Mouse (Mus musculus) induced T-regulatory cell, adult 2 months (primary cell): Measurements from ENCODE around the gene Gtdc1.

ENCODE experiments used
- DNase-seq: peaks from one replicate; pipeline ENCODE4 v3.0.0-alpha.2; 2012; ENCODE audit warnings: low read depth

Gtdc1 gene

GRCm38 (mm10) chr2:44927482-44927811 is at the start of gene Gtdc1:
Gene Gtdc1 (minus strand): TSS chr2:44927657.
- no peak for DNase-seq

DNA sequence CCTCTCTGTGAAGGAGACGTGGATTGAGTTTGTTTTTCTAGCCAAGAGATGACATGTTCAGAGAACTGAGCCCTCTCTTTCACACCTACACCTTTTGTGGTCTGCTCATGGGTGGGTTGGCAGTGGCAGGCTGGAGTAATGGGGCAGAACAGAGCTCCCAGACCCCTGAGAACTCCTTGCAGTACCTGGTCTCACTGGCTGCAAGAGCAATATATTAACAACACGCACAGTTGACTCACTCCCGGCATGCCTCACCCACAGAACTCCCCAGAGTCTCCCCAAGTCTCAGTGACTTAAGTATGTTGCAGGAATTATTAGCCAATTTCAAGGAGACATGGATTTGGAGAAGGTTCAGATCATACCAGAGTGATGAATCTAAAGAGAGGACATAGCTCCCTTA is 49.6 kb upstream of the Gtdc1 start:
- no peak for DNase-seq

DNA sequence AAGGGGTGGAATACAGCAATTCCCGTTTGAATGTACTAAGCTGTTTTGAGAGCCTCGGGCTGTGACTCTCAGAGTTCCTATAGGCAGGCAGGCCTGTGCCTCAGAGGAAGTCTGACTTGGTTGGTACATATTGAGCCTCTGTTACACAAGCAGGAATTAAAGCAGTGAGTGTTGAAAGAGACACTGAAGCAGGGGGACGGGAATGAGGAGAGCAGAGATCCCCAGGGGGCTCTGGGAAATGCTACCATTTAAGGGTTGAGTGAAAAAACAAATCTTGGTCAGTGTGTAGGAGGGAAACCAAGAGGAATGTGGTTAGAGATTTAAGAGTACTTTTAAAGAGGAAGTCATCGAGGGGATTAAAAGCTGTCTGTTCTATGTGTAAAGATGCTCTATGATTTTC is 49.0 kb upstream of the Gtdc1 start:
- no peak for DNase-seq

DNA sequence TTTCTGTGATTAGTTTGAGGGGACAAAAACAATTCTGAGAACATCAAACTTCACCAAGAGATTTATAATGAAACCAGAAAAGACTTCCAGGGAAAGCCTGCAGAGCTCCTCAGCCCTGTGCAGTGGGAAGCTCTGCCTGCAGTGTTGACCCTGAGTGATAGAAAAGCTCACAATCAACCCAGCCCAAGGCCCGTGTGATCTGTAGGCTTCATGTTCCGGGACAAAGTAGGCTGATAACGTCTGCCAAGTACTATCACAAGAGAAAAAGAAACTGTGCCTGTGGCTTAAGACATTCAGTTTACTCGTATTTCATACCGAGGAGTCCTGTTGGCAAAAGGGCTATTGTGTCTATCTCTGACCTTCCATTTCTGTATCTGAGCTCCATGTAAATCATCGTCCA is 46.4 kb upstream of the Gtdc1 start:
- no peak for DNase-seq

DNA sequence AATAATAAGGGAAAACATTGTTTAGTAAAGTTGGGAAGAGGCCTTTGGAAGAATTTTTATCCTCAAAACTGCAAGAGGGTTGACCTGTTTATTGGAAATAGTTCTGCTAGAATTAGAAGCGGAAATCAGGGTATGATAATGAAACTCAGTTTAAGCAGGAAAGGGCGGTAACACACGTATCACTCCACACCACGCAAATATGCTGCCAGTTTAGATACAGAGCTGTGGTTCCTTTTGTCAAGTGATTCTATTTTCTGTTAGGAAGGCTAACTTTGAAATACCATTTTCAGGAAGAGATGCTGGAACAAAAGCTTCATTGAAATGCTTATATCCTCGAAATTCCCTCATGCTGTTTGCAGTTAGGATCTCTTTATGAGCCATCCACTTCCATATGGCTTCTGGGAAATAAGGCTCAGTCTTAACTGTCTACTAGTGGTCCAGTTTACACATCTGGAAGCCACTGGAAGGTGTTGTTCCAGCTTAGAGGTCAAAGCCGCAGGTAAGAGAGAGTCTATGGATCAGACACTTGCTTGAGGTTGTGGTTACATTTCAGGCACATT is 42.7 kb upstream of the Gtdc1 start:
- DNase-seq = no peak

DNA sequence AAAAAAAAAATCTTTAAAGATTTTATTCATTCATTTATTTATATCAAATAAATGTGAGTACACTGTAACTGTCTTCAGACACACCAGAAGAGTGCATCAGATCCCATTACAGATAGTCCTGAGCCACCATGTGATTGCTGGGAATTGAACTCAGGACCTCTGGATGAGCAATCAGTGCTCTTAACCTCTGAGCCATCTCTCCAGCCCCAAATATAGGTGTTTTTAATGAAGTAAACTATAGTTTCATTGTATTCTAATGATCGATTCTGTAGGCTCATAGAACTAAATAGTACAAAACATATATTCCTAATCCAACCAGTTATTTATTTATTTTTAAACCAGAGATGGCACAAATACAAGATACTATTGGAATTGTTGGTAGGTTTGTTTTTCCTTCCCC is 42.2 kb upstream of the Gtdc1 start:
- DNase-seq = no peak

DNA sequence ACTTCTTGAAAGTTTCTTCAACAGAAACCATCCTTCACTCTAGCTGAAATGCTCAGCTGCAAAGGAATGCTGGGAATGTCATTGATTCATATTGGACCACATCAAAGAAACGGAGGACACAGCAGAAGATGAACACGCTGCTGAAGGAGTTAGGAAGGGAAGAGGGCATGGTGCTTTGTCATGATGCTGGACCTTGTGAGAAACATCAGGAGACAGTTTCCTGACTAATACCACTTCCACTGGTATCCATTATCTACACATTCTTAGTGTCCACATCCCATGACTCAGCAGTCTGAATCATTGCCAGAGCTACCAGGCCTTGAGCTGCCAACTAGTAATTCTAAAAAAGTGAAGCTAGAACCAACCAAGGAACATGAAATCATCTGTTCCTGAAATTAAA is 41.8 kb upstream of the Gtdc1 start:
- DNase-seq = no peak

- DNase-seq = no peak
Observed at GRCm38 (mm10) chr2:44965834-44966555, 38.5 kb upstream of the Gtdc1 start.

- DNase-seq = no peak
Observed at GRCm38 (mm10) chr2:44962620-44963019, 35.2 kb upstream of the Gtdc1 start.

GRCm38 (mm10) chr2:44961192-44961591 is 33.7 kb upstream of the Gtdc1 start:
- DNase-seq = no peak

DNA sequence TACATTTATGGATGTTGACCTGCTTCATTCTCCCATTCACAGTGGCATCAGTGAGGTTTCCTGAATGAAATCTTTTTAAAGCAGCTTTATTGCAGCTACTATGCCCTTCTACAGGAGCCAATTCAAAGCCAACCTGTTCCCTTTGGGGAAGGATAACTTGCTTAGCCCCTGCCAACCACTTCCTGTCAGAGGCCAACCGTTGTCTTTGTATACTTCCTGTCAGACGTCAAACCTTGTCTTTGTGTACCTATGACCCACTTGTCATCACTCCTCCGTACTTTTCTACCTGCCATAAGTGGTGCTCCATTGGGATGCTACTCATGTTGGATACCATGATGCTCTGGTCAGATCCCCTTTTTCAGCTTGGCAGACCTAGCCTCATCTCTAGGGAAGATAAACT is 33.1 kb upstream of the Gtdc1 start:
- DNase-seq = peak; percentile 53

DNA sequence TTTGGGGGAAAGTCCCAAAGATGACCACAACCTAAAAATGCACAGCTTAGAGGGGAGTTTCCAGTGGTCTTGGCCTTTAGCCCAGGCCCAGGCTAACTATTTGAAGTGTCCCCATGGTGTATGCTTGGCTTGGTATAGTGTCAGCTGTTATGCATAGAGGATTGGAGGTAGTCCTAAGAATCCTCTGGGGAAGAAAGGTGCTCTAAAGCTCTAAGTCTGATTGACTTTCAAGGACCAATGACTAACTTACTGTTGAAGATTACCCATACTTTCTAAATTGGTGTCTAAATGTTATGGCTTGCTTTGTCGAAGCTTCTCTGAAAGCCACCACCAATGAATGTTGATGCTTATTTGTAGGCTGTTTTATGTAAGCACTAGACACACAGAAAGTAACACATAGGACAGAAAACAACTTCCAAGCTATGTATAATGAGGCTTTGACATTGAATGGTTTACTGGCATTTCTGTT is 29.9 kb upstream of the Gtdc1 start:
- no peak for DNase-seq

DNA sequence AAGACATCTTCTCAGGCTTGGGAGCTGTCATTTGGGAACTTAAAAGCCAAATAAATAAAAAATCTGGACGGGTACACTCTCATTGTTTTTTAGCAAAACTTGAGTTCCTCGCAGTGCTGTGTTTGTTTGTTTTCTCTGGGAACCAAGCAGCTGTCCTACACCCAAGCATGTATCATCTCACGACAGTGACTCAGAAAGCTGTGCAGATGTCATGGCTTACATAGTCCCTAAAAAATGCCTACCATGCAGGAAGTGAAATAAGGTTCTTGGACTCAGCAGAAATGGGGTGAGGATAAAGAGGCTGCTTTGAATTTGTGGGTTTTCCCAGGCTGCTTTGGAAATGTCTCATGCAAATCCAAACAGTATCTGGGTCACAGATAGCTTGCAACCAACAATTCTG is 28.8 kb upstream of the Gtdc1 start:
- DNase-seq = no peak

DNA sequence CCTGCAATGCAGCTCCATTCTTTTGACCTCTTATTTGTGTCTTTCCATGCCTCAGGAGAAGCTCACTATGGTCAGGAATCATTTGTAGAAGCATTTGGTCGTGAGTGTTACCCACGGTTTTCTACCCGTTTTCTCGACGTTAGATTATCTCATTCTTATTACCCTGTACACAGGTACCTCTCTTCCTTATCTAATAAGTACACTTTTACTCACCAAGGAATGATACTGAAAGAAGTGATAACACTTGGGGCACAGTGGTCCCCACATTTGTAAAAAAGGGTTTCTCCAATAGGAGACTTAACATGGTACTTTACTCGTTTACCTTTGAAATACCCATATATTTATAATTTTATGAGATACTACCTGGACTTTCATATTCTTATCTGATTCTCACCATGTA is 28.0 kb upstream of the Gtdc1 start:
- no peak for DNase-seq

- no peak for DNase-seq
Observed at GRCm38 (mm10) chr2:44954180-44954579, 26.7 kb upstream of the Gtdc1 start.

GRCm38 (mm10) chr2:44952830-44953422 is 25.5 kb upstream of the Gtdc1 start:
- DNase-seq = peak; percentile 39

- DNase-seq = no peak
Observed at GRCm38 (mm10) chr2:44951651-44952213, 24.3 kb upstream of the Gtdc1 start.

DNA sequence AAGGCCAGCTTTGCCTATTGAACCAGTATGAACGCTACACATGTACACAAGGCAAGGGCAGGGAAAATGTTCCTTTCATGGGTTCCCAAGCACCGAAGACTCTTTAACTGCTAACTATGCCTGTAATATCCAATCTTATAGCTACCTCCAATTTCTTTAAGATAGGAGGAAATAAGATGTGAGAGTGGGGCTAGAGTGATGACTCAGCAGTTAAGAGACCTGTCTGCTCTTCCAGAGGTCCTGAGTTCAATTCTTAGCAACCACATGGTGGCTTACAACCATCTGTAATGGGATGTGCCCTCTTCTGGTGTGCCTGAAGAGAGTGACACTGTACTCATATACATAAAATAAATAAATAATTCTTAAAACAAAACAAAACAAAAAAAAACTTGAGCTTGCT is 17.2 kb upstream of the Gtdc1 start:
- DNase-seq = no peak

GRCm38 (mm10) chr2:44930951-44931350 is 3.5 kb upstream of the Gtdc1 start:
- DNase-seq = no peak

GRCm38 (mm10) chr2:44928631-44929030 is 1.2 kb upstream of the Gtdc1 start:
- DNase-seq = peak; percentile 9

- peak; percentile 95 for DNase-seq
Observed at GRCm38 (mm10) chr2:44926683-44927481, 575 bp downstream of the Gtdc1 start.

DNA sequence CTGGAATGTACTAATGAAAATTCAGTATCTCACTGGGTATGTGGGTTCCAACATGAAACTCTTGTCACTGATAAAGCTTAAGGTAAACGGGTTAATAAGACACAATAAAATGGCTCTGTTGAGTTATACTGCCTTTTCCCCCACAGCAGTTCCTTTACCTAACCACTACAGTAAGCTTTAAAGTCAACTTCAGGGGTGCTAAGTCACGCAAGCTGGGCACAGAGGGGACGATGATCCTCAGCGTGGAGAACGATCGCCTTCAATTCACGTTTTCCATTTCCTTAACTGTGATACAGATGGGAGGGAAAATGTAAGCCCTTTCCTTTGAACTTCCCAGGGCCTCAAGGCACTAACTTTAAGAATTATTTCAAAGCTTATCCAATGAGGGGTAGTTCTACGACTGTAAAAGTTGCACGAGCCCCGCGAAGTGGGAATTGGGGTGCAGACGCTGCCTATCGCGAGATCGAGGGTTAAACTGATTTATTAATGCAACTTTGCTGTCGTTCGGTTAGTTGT is 1.2 kb downstream of the Gtdc1 start:
- peak; percentile 79 for DNase-seq
